Mouse (Mus musculus): Measurements from ENCODE around the gene Stard3nl. TPM values are rescaled to one million over a fixed set of nuclear protein-coding genes. Genes with fewer than 3 reads are reported as not detected.
"Not testable (repeated sequence)": the region's sequence is repeated elsewhere in the genome, so short reads cannot be mapped to it uniquely, and the experiment has no call there.

Stard3nl gene
- polyA plus RNA-seq, 2 experiments: 61.7 to 75.9 TPM

- WGBS: 77% methylated on average over 7 of the region's 7 CpGs
- Histone ChIP-seq H3K4me3 (replicated peaks; ENCODE audit: low read length) (no peak overlapping the region), H3K9me3 (ENCODE audit: control insufficient read depth, low read length) (no peaks in the 10 kb centered on the region), H3K27ac (replicated peaks; ENCODE audit: low read depth, low read length) (no peak overlapping the region), H3K4me2 (replicated peaks; ENCODE audit: low read depth, low read length, severe bottlenecking) (no peak overlapping the region), H3K4me1 (ENCODE audit: control insufficient read depth, insufficient read depth, low read length) (no peaks in the 10 kb centered on the region), H3K27me3 (ENCODE audit: control insufficient read depth, insufficient read depth, low read length) (no peaks in the 10 kb centered on the region), H3K9ac (ENCODE audit: low read depth, low read length, severe bottlenecking) (no peak overlapping the region), H3K36me3 (ENCODE audit: control insufficient read depth, insufficient read depth, low read length) (peaks cover 34% of the 10 kb centered on the region)
- TF ChIP-seq POLR2A (IDR thresholded peaks at IDR 0.05; ENCODE audit: borderline replicate concordance, extremely low read depth, insufficient read depth, insufficient read length): no peak
- no peak for DNase-seq (ENCODE audit: low spot score)
- ATAC-seq (ENCODE audit: low FRiP score, low read depth): no peak
Observed at GRCm38 (mm10) chr13:19357301-19357700, 38.3 kb downstream of the Stard3nl start.

- Histone ChIP-seq H3K4me1 (ENCODE audit: control insufficient read depth, insufficient read depth, low read length) (no peaks in the 10 kb centered on the region), H3K27me3 (ENCODE audit: control insufficient read depth, insufficient read depth, low read length) (no peaks in the 10 kb centered on the region), H3K9ac (ENCODE audit: low read depth, low read length, severe bottlenecking) (no peak overlapping the region), H3K27ac (replicated peaks; ENCODE audit: low read depth, low read length) (no peak overlapping the region), H3K36me3 (ENCODE audit: control insufficient read depth, insufficient read depth, low read length) (peaks cover 29% of the 10 kb centered on the region), H3K4me3 (replicated peaks; ENCODE audit: low read length) (no peak overlapping the region), H3K9me3 (ENCODE audit: control insufficient read depth, low read length) (no peaks in the 10 kb centered on the region), H3K4me2 (replicated peaks; ENCODE audit: low read depth, low read length, severe bottlenecking) (no peak overlapping the region)
- ATAC-seq (ENCODE audit: low FRiP score, low read depth) (no peak), DNase-seq (ENCODE audit: low spot score) (no peak)
- WGBS: 73% methylated on average over 5 of the region's 5 CpGs
- TF ChIP-seq POLR2A (IDR thresholded peaks at IDR 0.05; ENCODE audit: borderline replicate concordance, extremely low read depth, insufficient read depth, insufficient read length): no peak
Observed at GRCm38 (mm10) chr13:19356720-19357119, 38.9 kb downstream of the Stard3nl start.

DNA sequence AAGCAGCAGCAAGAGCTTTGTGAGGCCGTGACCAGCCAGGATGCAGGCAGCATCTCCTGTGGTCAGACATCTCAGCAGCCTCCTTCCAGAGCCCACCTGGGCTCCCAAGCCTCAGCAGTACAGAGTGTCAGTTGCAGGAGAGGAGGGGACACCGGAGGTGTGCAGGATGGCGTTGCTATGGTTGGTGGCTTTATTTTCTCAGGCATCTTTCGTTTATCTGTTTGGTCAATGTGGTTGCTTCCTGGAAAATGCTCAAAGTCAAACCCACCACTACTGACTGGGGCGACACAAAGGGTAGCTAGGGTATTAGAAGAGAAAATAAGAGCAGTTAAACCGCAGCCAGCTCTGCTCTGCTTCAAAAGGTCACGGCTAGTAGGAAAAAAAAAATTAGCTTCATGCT is 39.5 kb downstream of the Stard3nl start:
- H3K9me3 ChIP-seq (ENCODE audit: control insufficient read depth, low read length): no peaks in the 10 kb centered on the region
- 82% methylated on average over 7 of the region's 7 CpGs for WGBS
- no peak for TF ChIP-seq POLR2A (IDR thresholded peaks at IDR 0.05; ENCODE audit: borderline replicate concordance, extremely low read depth, insufficient read depth, insufficient read length)

GRCm38 (mm10) chr13:19352795-19353194 is 42.8 kb downstream of the Stard3nl start:
- DNase-seq (ENCODE audit: low spot score) (no peak), ATAC-seq (ENCODE audit: low FRiP score, low read depth) (no peak)
- Histone ChIP-seq H3K36me3 (ENCODE audit: control insufficient read depth, insufficient read depth, low read length) (peaks cover 8% of the 10 kb centered on the region), H3K4me2 (replicated peaks; ENCODE audit: low read depth, low read length, severe bottlenecking) (no peak overlapping the region), H3K9ac (ENCODE audit: low read depth, low read length, severe bottlenecking) (no peak overlapping the region), H3K27ac (replicated peaks; ENCODE audit: low read depth, low read length) (no peak overlapping the region), H3K27me3 (ENCODE audit: control insufficient read depth, insufficient read depth, low read length) (no peaks in the 10 kb centered on the region), H3K4me3 (replicated peaks; ENCODE audit: low read length) (no peak overlapping the region), H3K9me3 (ENCODE audit: control insufficient read depth, low read length) (no peaks in the 10 kb centered on the region), H3K4me1 (ENCODE audit: control insufficient read depth, insufficient read depth, low read length) (no peaks in the 10 kb centered on the region)
- 82% methylated on average over 3 of the region's 3 CpGs for WGBS
- no peak for TF ChIP-seq POLR2A (IDR thresholded peaks at IDR 0.05; ENCODE audit: borderline replicate concordance, extremely low read depth, insufficient read depth, insufficient read length)

More for the DNA sequence above, 39.5 kb downstream of the Stard3nl start:
- DNase-seq (ENCODE audit: low spot score) (no peak), ATAC-seq (ENCODE audit: low FRiP score, low read depth) (no peak)
- H3K4me1 ChIP-seq (ENCODE audit: control insufficient read depth, insufficient read depth, low read length): no peaks in the 10 kb centered on the region
- H3K36me3 ChIP-seq (ENCODE audit: control insufficient read depth, insufficient read depth, low read length): peaks cover 29% of the 10 kb centered on the region
- no peak overlapping the region for H3K4me2 ChIP-seq (replicated peaks; ENCODE audit: low read depth, low read length, severe bottlenecking)
- no peaks in the 10 kb centered on the region for H3K27me3 ChIP-seq (ENCODE audit: control insufficient read depth, insufficient read depth, low read length)
- no peak overlapping the region for H3K27ac ChIP-seq (replicated peaks; ENCODE audit: low read depth, low read length)
- no peak overlapping the region for H3K4me3 ChIP-seq (replicated peaks; ENCODE audit: low read length)
- no peak overlapping the region for H3K9ac ChIP-seq (ENCODE audit: low read depth, low read length, severe bottlenecking)

DNA sequence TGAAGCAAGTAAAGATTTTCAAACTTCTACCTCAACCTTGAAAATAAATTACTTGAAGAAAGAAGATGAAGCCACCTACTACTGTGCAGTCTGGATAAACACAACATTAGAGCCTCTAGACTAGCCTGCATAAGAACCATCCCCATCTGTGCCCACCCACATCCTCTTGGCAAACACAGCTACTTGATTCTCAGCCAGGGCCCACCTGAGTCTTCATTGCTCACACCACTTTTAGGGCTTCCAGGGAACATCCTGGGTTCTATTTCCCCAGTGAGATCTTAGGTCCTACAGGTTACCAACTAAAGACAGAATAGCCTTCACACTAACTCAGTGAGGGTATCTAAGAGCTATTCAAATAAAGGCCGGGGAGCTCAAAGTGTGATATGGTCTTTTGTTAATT is 55.2 kb downstream of the Stard3nl start:
- not testable (repeated sequence) for H3K4me2 ChIP-seq (replicated peaks; ENCODE audit: low read depth, low read length, severe bottlenecking); DNase-seq (ENCODE audit: low spot score); H3K9me3 ChIP-seq (ENCODE audit: control insufficient read depth, low read length); H3K9ac ChIP-seq (ENCODE audit: low read depth, low read length, severe bottlenecking); H3K27me3 ChIP-seq (ENCODE audit: control insufficient read depth, insufficient read depth, low read length); H3K36me3 ChIP-seq (ENCODE audit: control insufficient read depth, insufficient read depth, low read length); ATAC-seq (ENCODE audit: low FRiP score, low read depth); H3K4me1 ChIP-seq (ENCODE audit: control insufficient read depth, insufficient read depth, low read length); H3K4me3 ChIP-seq (replicated peaks; ENCODE audit: low read length); H3K27ac ChIP-seq (replicated peaks; ENCODE audit: low read depth, low read length)
- WGBS: 95% methylated on average over 1 of the region's 1 CpGs

GRCm38 (mm10) chr13:19336310-19336709 is 59.3 kb downstream of the Stard3nl start:
- not testable (repeated sequence) for H3K4me1 ChIP-seq (ENCODE audit: control insufficient read depth, insufficient read depth, low read length); H3K36me3 ChIP-seq (ENCODE audit: control insufficient read depth, insufficient read depth, low read length); ATAC-seq (ENCODE audit: low FRiP score, low read depth); DNase-seq (ENCODE audit: low spot score); H3K9ac ChIP-seq (ENCODE audit: low read depth, low read length, severe bottlenecking); H3K27ac ChIP-seq (replicated peaks; ENCODE audit: low read depth, low read length); H3K9me3 ChIP-seq (ENCODE audit: control insufficient read depth, low read length); H3K27me3 ChIP-seq (ENCODE audit: control insufficient read depth, insufficient read depth, low read length); H3K4me3 ChIP-seq (replicated peaks; ENCODE audit: low read length); H3K4me2 ChIP-seq (replicated peaks; ENCODE audit: low read depth, low read length, severe bottlenecking)
- 86% methylated on average over 1 of the region's 1 CpGs for WGBS

Other genes starting within 250 kb of the Stard3nl start
- gene Epdr1, start 224.1 kb upstream of the Stard3nl start, polyA plus RNA-seq (2012; rRNA removed): 12.4 and 13.1 TPM in 2 replicates
- gene Epdr1, start 224.1 kb upstream of the Stard3nl start, polyA plus RNA-seq (2014; fragmentation: Nextera tagmentation; extraction: Ambion mirVana): 16.3 and 16.5 TPM in 2 replicates
- gene Sfrp4, start 227.3 kb upstream of the Stard3nl start, polyA plus RNA-seq (2012; rRNA removed): 6.7 and 6.9 TPM in 2 replicates
- 4.5 and 7.1 TPM in 2 replicates for gene Sfrp4, start 227.3 kb upstream of the Stard3nl start, polyA plus RNA-seq (2014; fragmentation: Nextera tagmentation; extraction: Ambion mirVana)

Data from limb, embryonic 14.5 days (tissue).